Mouse (Mus musculus) cerebellum, adult 9-10 months (tissue): ENCODE results near the gene Reps2.

ENCODE experiments used
- DNase-seq: peaks from one replicate; pipeline ENCODE4 v3.0.0; 2022

Gene Reps2

GRCm38 (mm10) chrX:162470213-162470612, 173.2 kb downstream of the Reps2 start:
- no peak for DNase-seq

GRCm38 (mm10) chrX:162462156-162462555, 181.3 kb downstream of the Reps2 start:
- DNase-seq = no peak

- DNase-seq = no peak
Observed at GRCm38 (mm10) chrX:162456445-162456844, 187.0 kb downstream of the Reps2 start.

- no peak for DNase-seq
Observed at GRCm38 (mm10) chrX:162455364-162455763, 188.1 kb downstream of the Reps2 start.

GRCm38 (mm10) chrX:162453821-162454402, 189.5 kb downstream of the Reps2 start:
- no peak for DNase-seq

GRCm38 (mm10) chrX:162452642-162453041, 190.8 kb downstream of the Reps2 start:
- DNase-seq = no peak

- DNase-seq = no peak
Observed at GRCm38 (mm10) chrX:162447974-162448373, 195.5 kb downstream of the Reps2 start.

- no peak for DNase-seq
Observed at GRCm38 (mm10) chrX:162446678-162447318, 196.7 kb downstream of the Reps2 start.

GRCm38 (mm10) chrX:162443387-162443786, 200.1 kb downstream of the Reps2 start:
- DNase-seq = no peak

- no peak for DNase-seq
Observed at GRCm38 (mm10) chrX:162442970-162443369, 200.5 kb downstream of the Reps2 start.

GRCm38 (mm10) chrX:162432776-162433543, 210.5 kb downstream of the Reps2 start:
- DNase-seq = no peak

- DNase-seq = peak; percentile 7
Observed at GRCm38 (mm10) chrX:162427698-162428097, 215.8 kb downstream of the Reps2 start.

- DNase-seq = no peak
Observed at GRCm38 (mm10) chrX:162419431-162419830, 224.0 kb downstream of the Reps2 start.

GRCm38 (mm10) chrX:162413124-162413523, 230.3 kb downstream of the Reps2 start:
- DNase-seq = no peak

GRCm38 (mm10) chrX:162407291-162407690, 236.2 kb downstream of the Reps2 start:
- DNase-seq = no peak

GRCm38 (mm10) chrX:162402487-162402886, 241.0 kb downstream of the Reps2 start:
- peak; percentile 5 for DNase-seq

- no peak for DNase-seq
Observed at GRCm38 (mm10) chrX:162380730-162381129, 262.7 kb downstream of the Reps2 start.

GRCm38 (mm10) chrX:162363206-162363605, 280.2 kb downstream of the Reps2 start:
- DNase-seq = no peak
